Mouse (Mus musculus) neutrophil, adult 5-6 weeks (primary cell): ENCODE data around the gene Nol9. TPM values are rescaled to one million over a fixed set of nuclear protein-coding genes. Genes with fewer than 3 reads are reported as not detected.

Source experiments
- ATAC-seq: fragments of 151-379, 151-347 bp; 2 replicates; pipeline ENCODE4 v1.8.0; 2017; ENCODE audit warnings: mild to moderate bottlenecking, moderate TSS enrichment; ENCODE audit not compliant: insufficient number of reproducible peaks, poor library complexity, low FRiP score, severe bottlenecking; ENCODE audit errors: extremely low read depth
- total RNA-seq: library from RNA; stranded (forward); fragments of 200-1000 nt; gene quantifications from 2 replicates; pipeline ENCODE4 v1.2.3, GENCODE M21; 2017

The Nol9 gene
- total RNA-seq, 1 experiment from 2014 or later: 23.7 TPM

- no peak for ATAC-seq
Observed at GRCm38 (mm10) chr4:152038225-152038984, 716 bp upstream of the Nol9 start, which contains the start of gene Tas1r1. TSS of gene Tas1r1 (minus strand) at chr4:152038568.

- no peak for ATAC-seq
Observed at GRCm38 (mm10) chr4:152039831-152040310, 750 bp downstream of the Nol9 start.

- ATAC-seq: no peak
Observed at GRCm38 (mm10) chr4:152041924-152042641, 3.0 kb downstream of the Nol9 start.

- no peak for ATAC-seq
Observed at GRCm38 (mm10) chr4:152043171-152043570, 4.0 kb downstream of the Nol9 start.

GRCm38 (mm10) chr4:152044609-152045008 lies 5.5 kb downstream of the Nol9 start:
- no peak for ATAC-seq

GRCm38 (mm10) chr4:152062390-152063110 lies 23.4 kb downstream of the Nol9 start:
- ATAC-seq: no peak

GRCm38 (mm10) chr4:152067280-152067679 lies 28.2 kb downstream of the Nol9 start:
- no peak for ATAC-seq

GRCm38 (mm10) chr4:152068166-152068724 lies 29.1 kb downstream of the Nol9 start:
- no peak for ATAC-seq

- no peak for ATAC-seq
Observed at GRCm38 (mm10) chr4:152069245-152069644, 30.1 kb downstream of the Nol9 start.

GRCm38 (mm10) chr4:152070494-152071396 lies 31.6 kb downstream of the Nol9 start:
- no peak for ATAC-seq

- no peak for ATAC-seq
Observed at GRCm38 (mm10) chr4:152072121-152072601, 33.0 kb downstream of the Nol9 start, which contains the start of gene Plekhg5. TSS of gene Plekhg5 (plus strand) at chr4:152072498.

GRCm38 (mm10) chr4:152072655-152073054 lies 33.5 kb downstream of the Nol9 start:
- no peak for ATAC-seq

GRCm38 (mm10) chr4:152073715-152074114 lies 34.6 kb downstream of the Nol9 start:
- no peak for ATAC-seq

- ATAC-seq: no peak
Observed at GRCm38 (mm10) chr4:152074548-152074947, 35.4 kb downstream of the Nol9 start.

- ATAC-seq: no peak
Observed at GRCm38 (mm10) chr4:152077191-152077590, 38.1 kb downstream of the Nol9 start.

GRCm38 (mm10) chr4:152078105-152078530 lies 39.0 kb downstream of the Nol9 start:
- ATAC-seq: no peak

- ATAC-seq: no peak
Observed at GRCm38 (mm10) chr4:152079261-152079660, 40.1 kb downstream of the Nol9 start.

- ATAC-seq: no peak
Observed at GRCm38 (mm10) chr4:152079931-152080330, 40.8 kb downstream of the Nol9 start.
